Comparison of ENCODE assay signal across 21 mouse cellular contexts in the genomic region with DNA sequence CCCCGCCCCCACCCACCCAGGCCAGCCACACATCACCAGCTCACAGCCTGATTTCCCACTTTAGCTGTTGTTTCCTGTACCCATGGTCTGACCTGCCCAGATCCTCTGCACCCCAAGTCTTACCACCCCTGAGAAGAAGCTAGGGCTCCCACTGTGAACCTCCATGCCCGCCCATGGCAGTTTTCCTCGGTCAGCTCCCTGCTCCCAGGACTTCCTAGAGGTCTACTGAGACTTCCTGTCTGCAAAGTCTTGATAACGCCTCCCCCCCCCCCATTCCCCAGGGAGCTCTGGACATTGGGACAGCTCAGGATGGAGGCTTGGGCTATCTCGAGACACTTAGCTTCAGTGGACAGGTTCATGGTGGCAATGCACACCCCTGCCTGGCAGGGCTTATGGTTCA. TPM values are rescaled to one million over a fixed set of nuclear protein-coding genes. Genes with fewer than 3 reads are reported as not detected.
DNase-seq lines count a peak whose midpoint lies in the region; ATAC-seq and TF ChIP-seq lines count a peak whose summit lies in the region.
"Had no signal": no experiment of that assay in that cellular context is flagged by ENCODE, and none has a peak within 500 bp of the region (broad histone marks: within the 10 kb centered on the region; RNA-seq: fewer than 3 reads in every experiment).

No protein-coding gene starts in this region.

- intact Hi-C loops in gastrocnemius, adult 2 months (cut with DNase I), result loop anchor here (1.0 kb wide), 1 partner anchor 22 kb away; no protein-coding TSS in a partner anchor
- intact Hi-C loops in gastrocnemius, postnatal 36 days (cut with DNase I), result no loop called here

- H3K36me3 ChIP-seq in hindbrain, embryonic 10.5 days, result 0 out of 2 replicates have a peak, but pooled peaks cover 4% of the 10 kb centered on the region
- H3K36me3 ChIP-seq in hindbrain, embryonic 14.5 days (replicated peaks; ENCODE audit: control insufficient read depth, insufficient read depth), result no peaks in the 10 kb centered on the region
- H3K36me3 ChIP-seq in liver, postnatal 0 days (replicated peaks; ENCODE audit: insufficient read depth, low read length), result no peaks in the 10 kb centered on the region
- H3K36me3 ChIP-seq: embryonic facial prominence, embryonic 10.5 days; forebrain, embryonic 12.5 days; heart, embryonic 10.5 days; hindbrain, embryonic 13.5 days; intestine, embryonic 15.5 days; limb, embryonic 10.5 days had no signal

- peak overlapping the region; percentile 80 for H3K27ac ChIP-seq in gastrocnemius, adult 2 months
- H3K27ac ChIP-seq in hindbrain, embryonic 10.5 days, result peak overlapping the region; percentile 30
- no peak overlapping the region for H3K27ac ChIP-seq in hindbrain, embryonic 14.5 days
- no peak overlapping the region for H3K27ac ChIP-seq in liver, postnatal 0 days (ENCODE audit: low read depth)
- H3K27ac ChIP-seq: forebrain, embryonic 12.5 days; heart, embryonic 10.5 days; hindbrain, embryonic 13.5 days; intestine, embryonic 15.5 days had no signal

- H3K4me2 ChIP-seq in hindbrain, embryonic 14.5 days (replicated peaks), result no peak overlapping the region
- no peak overlapping the region for H3K4me2 ChIP-seq in liver, postnatal 0 days (ENCODE audit: low read depth, low read length)
- H3K4me2 ChIP-seq: forebrain, embryonic 12.5 days; hindbrain, embryonic 13.5 days; intestine, embryonic 15.5 days; liver, embryonic 11.5 days; lung, embryonic 14.5 days had no signal

- no peak overlapping the region for H3K9ac ChIP-seq in hindbrain, embryonic 14.5 days
- no peak overlapping the region for H3K9ac ChIP-seq in liver, postnatal 0 days (replicated peaks)
- H3K9ac ChIP-seq: forebrain, embryonic 12.5 days; hindbrain, embryonic 13.5 days; intestine, embryonic 15.5 days; lung, embryonic 14.5 days had no signal

- ATAC-seq in hindbrain, embryonic 14.5 days (ENCODE audit: low FRiP score), result no peak
- ATAC-seq in liver, postnatal 0 days, result 0 out of 2 replicates have a peak, but pooled peaks have one; percentile 13
- peak; percentile 29 for ATAC-seq in common myeloid progenitor, adult 5-6 weeks (replicated peaks; ENCODE audit: low read depth, poor library complexity, severe bottlenecking)

- H3K27me3 ChIP-seq in hindbrain, embryonic 10.5 days (ENCODE audit: insufficient read depth, poor library complexity, severe bottlenecking), result no peaks in the 10 kb centered on the region
- no peaks in the 10 kb centered on the region for H3K27me3 ChIP-seq in hindbrain, embryonic 14.5 days (ENCODE audit: control insufficient read depth, insufficient read depth, low read length)
- H3K27me3 ChIP-seq in liver, postnatal 0 days (ENCODE audit: insufficient read depth, low read length), result peaks cover 20% of the 10 kb centered on the region
- H3K27me3 ChIP-seq: forebrain, embryonic 12.5 days; hindbrain, embryonic 13.5 days; intestine, embryonic 15.5 days had no signal

- no peak for DNase-seq in gastrocnemius, adult 2 months
- DNase-seq in gastrocnemius, postnatal 36 days, result no peak
- no peak for DNase-seq in hindbrain, embryonic 10.5 days (ENCODE audit: low spot score)
- no peak for DNase-seq in hindbrain, embryonic 14.5 days (ENCODE audit: low spot score)
- DNase-seq in liver, postnatal 0 days, result no peak
- DNase-seq in liver, result no peak
- no peak for DNase-seq in testis, postnatal 10 days (ENCODE audit: low spot score)
- DNase-seq: cerebellum, postnatal 36 days; gastrocnemius, postnatal 10 days; lung, embryonic 14.5 days; right cerebral cortex, postnatal 25 days; thymus, postnatal 14 days had no signal

- WGBS in hindbrain, embryonic 10.5 days, result 87% methylated on average over 5 of the region's 5 CpGs
- 90% methylated on average over 5 of the region's 5 CpGs for WGBS in hindbrain, embryonic 14.5 days
- 40% methylated on average over 5 of the region's 5 CpGs for WGBS in liver, postnatal 0 days (ENCODE audit: insufficient replicate concordance)

- H3K4me1 ChIP-seq in hindbrain, embryonic 10.5 days (replicated peaks), result peaks cover 66% of the 10 kb centered on the region
- no peaks in the 10 kb centered on the region for H3K4me1 ChIP-seq in hindbrain, embryonic 14.5 days (replicated peaks; ENCODE audit: control insufficient read depth, insufficient read depth, low read length)
- no peaks in the 10 kb centered on the region for H3K4me1 ChIP-seq in liver, postnatal 0 days (ENCODE audit: insufficient read depth)
- H3K4me1 ChIP-seq: forebrain, embryonic 12.5 days; intestine, embryonic 15.5 days had no signal

- no peak for TF ChIP-seq EP300 in liver, postnatal 0 days (IDR thresholded peaks at IDR 0.05; ENCODE audit: low read depth)

- H3K4me3 ChIP-seq in gastrocnemius, adult 2 months, result no peak overlapping the region
- H3K4me3 ChIP-seq in hindbrain, embryonic 10.5 days, result no peak overlapping the region
- no peak overlapping the region for H3K4me3 ChIP-seq in hindbrain, embryonic 14.5 days (replicated peaks; ENCODE audit: low read length)
- no peak overlapping the region for H3K4me3 ChIP-seq in liver, postnatal 0 days (ENCODE audit: low read depth, low read length)
- H3K4me3 ChIP-seq: embryonic facial prominence, embryonic 10.5 days; forebrain, embryonic 12.5 days; heart, embryonic 10.5 days; hindbrain, embryonic 13.5 days; intestine, embryonic 15.5 days; limb, embryonic 10.5 days had no signal

- H3K9me3 ChIP-seq in hindbrain, embryonic 10.5 days, result no peaks in the 10 kb centered on the region
- H3K9me3 ChIP-seq in hindbrain, embryonic 14.5 days (ENCODE audit: control insufficient read depth, low read length), result no peaks in the 10 kb centered on the region
- no peaks in the 10 kb centered on the region for H3K9me3 ChIP-seq in liver, postnatal 0 days (ENCODE audit: low read length)
- H3K9me3 ChIP-seq: embryonic facial prominence, embryonic 10.5 days; forebrain, embryonic 12.5 days; heart, embryonic 10.5 days; hindbrain, embryonic 13.5 days; intestine, embryonic 15.5 days; limb, embryonic 10.5 days had no signal

- TF ChIP-seq CTCF in gastrocnemius, adult 2 months (IDR thresholded peaks at IDR 0.05), result no peak
- TF ChIP-seq CTCF in liver, postnatal 0 days (IDR thresholded peaks at IDR 0.05; ENCODE audit: low read depth), result no peak

RNA-seq across cellular contexts. Expression of a gene that starts 31.5 kb away (rescaled TPM):
- total RNA-seq in gastrocnemius, adult 2 months (2021), result 10 to 100 TPM; 26.0 to 49.7 TPM
- 10 to 100 TPM; 26.0 to 29.3 TPM for total RNA-seq in gastrocnemius, postnatal 36 days (2021)
- polyA plus RNA-seq in hindbrain, embryonic 10.5 days (2016; fragmentation: Nextera tagmentation; extraction: Ambion mirVana), result 31.5 and 46.4 TPM in 2 replicates
- polyA plus RNA-seq in hindbrain, embryonic 14.5 days (2014; fragmentation: Nextera tagmentation; extraction: Ambion mirVana), result 158 and 173 TPM in 2 replicates
- polyA plus RNA-seq in liver, postnatal 0 days (2015; fragmentation: Nextera tagmentation; extraction: Ambion mirVana), result 0.99 and 1.2 TPM in 2 replicates
- 4.3 and 7.9 TPM in 2 replicates for total RNA-seq in common myeloid progenitor, adult 5-6 weeks (2017)
- total RNA-seq: CH12.LX had no signal

Comparison
In these comparisons a context has a peak if more than half of its experiments do, and no peak if none do; other contexts are left out.
1. H3K27ac ChIP-seq: peak in gastrocnemius, adult 2 months (single experiment) and hindbrain, embryonic 10.5 days (single experiment); none in hindbrain, embryonic 14.5 days (single experiment) and liver, postnatal 0 days (single experiment).